Mouse (Mus musculus) liver, adult 2 months (tissue): ENCODE data around the gene Cldn20.

Experiments used
- CTCF ChIP-seq: fragments of 200-500 bp; IDR thresholded peaks from 2 replicates; pipeline ENCODE4 v1.5.1; 2011; ENCODE audit warnings: low read depth, low read length, control low read depth
- POLR2A ChIP-seq: fragments of 200-500 bp; IDR thresholded peaks from 2 replicates; pipeline ENCODE4 v1.6.1; 2011; ENCODE audit warnings: low read length, control low read depth; ENCODE audit not compliant: insufficient read depth; ENCODE audit errors: extremely low read depth

- TF ChIP-seq POLR2A = no peak
- TF ChIP-seq CTCF = no peak
These were observed 25.8 kb upstream of the Cldn20 start for GRCm38 (mm10) chr17:3506508-3506907.
